Mouse (Mus musculus) heart, adult 10 weeks (tissue): Measurements from ENCODE around the gene Dppa2. TPM values are rescaled to one million over a fixed set of nuclear protein-coding genes. Genes with fewer than 3 reads are reported as not detected.

Experiments used
- polyA plus RNA-seq: library from polyadenylated mRNA; stranded (reverse); fragments of 350-450 nt; fragmentation: Illumina TruSeq; extraction: RNeasy Lipid Tissue Mini Kit (QIAGEN cat#74804); gene quantifications from one replicate; pipeline ENCODE4 v1.2.3, GENCODE M21; 2014; ENCODE audit warnings: low read depth, low replicate concordance

Gene Dppa2
- polyA plus RNA-seq = not detected

DNA sequence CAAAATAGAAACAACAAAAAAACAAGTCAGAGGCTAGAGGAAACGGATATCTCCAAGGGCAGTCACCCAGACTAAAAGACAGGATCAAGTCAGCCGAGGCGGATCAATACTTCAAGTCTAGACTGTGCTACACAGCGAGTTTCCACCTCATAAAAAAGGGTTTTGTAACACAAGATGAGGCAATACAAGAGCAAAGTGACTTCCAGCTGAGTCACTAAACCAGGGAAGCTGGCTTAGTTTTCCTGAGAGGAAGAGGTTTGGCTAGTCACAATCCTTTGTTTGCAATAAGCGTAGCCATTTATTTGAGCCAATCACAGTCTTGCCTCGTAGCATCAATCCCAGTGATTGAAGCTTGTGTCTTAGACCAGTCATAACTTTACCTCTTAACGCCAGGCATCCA lies at the start of gene Dppa2:
TSS of gene Dppa2 (plus strand) at position 400 of the 400 bp plus-strand sequence.

GRCm38 (mm10) chr16:48283517-48283916 lies 20.2 kb upstream of the Dppa2 start, which contains the start of gene Dppa4:
TSS of gene Dppa4 (plus strand) at chr16:48283733.

Other genes starting within 250 kb of the Dppa2 start
- not detected for gene Dppa4, start 20.2 kb upstream of the Dppa2 start, polyA plus RNA-seq
- not detected for gene Gm5485, start 108.5 kb downstream of the Dppa2 start, polyA plus RNA-seq
- gene Morc1, start 127.3 kb downstream of the Dppa2 start, polyA plus RNA-seq = not detected